Mouse (Mus musculus): ENCODE data around the gene Ccm2.

Gene Ccm2

DNA sequence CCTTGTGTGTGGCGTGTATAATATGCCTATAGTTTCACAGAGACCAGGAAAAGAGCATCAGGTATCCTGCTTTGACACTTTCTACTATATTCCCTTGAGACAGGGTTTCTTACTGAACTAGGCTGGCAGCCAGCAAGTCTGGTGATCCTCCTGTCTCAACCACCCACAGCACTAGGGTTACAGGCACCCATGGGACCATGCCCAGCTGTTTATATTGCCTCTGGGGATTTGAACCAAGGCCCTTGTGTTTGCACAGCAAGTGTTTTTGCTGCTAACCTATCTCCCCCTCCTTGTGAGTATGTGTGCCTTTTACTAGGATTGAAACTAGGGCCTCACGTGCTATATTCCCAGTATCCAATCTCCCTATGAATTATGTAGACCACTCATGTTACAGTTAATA, 34.9 kb downstream of the Ccm2 start:
- DNase-seq (ENCODE audit: low spot score in 2 of 2): no peak

GRCm38 (mm10) chr11:6585748-6586147, 39.1 kb downstream of the Ccm2 start:
- DNase-seq (ENCODE audit: low spot score in 2 of 2): no peak

GRCm38 (mm10) chr11:6586660-6587059, 40.0 kb downstream of the Ccm2 start:
- no peak for DNase-seq (ENCODE audit: low spot score in 2 of 2)

DNA sequence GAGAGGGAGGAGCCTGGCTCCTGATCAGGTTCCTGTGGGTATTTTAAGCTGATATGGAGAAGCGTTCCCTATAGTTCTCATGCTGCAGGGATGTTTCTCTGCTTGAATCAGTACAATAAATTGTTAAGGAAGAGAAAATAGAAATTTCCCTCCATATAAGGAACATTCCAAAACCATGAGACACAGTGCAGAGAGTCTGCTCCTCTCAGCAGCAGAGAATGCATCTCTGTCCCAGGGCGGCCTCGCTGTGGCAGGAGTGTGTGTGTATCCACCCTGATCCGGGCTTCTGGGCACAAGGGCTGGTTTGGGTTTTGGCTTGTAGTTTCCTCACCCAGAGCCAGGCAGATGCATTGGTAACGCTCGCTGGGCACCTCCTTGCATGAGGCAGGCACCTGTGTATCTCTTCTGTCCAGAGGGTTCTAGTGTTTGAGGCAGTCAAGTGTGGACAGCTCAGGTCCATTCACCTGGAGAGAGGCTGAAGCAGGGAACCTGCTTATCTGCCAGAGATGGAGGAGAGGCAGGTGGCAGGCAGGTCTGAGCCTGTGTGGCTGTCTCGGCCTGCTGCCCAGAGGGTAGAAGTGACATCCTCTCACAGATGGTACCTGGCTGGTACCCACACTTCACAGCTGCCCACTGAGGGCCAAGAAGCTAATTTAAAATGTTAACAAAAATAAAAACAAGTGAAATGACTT, 40.7 kb downstream of the Ccm2 start:
- no peak for DNase-seq (ENCODE audit: low spot score in 2 of 2)

DNA sequence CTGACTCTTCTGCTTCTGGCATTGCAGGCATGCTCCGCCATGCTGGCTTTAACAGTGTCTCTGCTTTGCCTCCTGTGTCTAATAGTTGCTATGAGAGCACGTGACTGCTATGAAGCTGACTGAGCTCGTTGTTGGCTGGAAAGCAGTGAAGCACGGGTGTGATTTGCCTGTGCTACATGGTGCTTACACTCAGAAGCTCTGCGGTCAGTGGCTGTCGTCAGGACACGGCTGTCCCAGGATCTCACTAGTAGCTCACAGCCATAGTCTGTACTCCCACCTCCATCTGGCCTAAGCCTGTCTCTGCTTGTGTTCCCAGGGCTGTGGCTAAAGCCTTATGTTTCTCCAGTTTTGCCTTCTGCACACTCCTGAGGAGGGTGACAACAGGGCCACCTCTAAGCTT, 41.6 kb downstream of the Ccm2 start:
- no peak for DNase-seq (ENCODE audit: low spot score in 2 of 2)

GRCm38 (mm10) chr11:6589838-6590237, 43.2 kb downstream of the Ccm2 start:
- no peak for DNase-seq (ENCODE audit: low spot score in 2 of 2)

GRCm38 (mm10) chr11:6590933-6591675, 44.4 kb downstream of the Ccm2 start:
- no peak for DNase-seq (ENCODE audit: low spot score in 2 of 2)

DNA sequence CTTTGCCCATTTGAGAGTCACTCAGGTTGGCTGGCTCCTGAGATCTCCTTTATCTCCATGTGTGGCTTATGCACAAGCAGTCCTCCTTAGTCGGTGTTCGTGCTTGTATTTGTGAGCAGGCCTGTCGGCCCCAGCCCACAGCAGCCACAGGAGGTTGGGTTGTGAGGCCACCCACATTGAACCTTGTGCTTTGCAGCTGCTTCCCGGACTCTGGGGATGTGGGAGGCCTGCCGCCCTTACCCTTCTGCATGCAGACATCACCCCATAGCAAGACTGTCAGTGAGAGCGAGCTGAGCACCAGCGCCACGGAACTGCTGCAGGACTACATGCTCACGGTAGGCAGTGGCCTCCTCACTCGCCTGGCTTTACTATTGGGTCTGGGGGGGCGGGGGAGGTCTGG, 46.7 kb downstream of the Ccm2 start:
- no peak for DNase-seq (ENCODE audit: low spot score in 2 of 2)

DNA sequence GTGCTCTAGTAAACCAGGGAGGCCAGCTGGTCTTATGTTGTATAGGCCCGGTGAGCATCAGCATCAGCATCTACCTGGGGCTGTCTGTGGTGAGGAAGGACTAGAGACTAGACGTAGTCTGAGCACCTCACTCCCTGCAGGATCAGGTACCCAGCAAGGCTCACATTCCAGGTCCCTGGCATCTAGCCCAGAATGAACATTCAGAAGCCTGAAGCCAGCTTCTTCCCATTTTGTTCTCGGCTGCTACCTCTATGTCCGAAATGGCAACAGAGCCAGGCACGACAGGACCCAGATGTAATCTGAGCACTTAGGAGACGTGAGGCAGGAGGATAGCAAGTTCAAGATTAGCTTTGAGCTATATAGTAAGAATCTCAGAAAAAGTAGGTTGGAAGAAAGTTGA, 48.2 kb downstream of the Ccm2 start:
- DNase-seq (ENCODE audit: low spot score in 2 of 2): no peak

DNA sequence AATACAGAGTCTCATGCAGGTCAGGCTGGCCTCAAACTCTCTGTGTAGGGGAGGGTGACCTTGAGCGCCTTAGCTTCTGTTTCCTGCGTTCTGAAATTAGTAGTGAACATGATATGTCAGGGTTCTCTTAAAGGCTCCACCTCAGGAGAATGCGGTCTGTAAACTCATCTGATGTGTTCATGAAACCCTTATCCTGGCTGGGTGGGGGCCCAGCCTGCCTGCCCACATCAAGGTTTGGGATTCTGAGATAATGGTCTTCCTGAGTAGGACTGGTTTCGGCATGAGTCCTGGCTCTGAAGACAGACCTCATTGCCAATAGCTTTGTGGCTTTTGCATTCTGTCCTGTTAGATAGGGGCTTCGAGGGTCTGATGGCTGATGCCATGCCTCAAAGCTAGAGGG, 48.7 kb downstream of the Ccm2 start:
- DNase-seq (ENCODE audit: low spot score in 2 of 2): no peak

DNA sequence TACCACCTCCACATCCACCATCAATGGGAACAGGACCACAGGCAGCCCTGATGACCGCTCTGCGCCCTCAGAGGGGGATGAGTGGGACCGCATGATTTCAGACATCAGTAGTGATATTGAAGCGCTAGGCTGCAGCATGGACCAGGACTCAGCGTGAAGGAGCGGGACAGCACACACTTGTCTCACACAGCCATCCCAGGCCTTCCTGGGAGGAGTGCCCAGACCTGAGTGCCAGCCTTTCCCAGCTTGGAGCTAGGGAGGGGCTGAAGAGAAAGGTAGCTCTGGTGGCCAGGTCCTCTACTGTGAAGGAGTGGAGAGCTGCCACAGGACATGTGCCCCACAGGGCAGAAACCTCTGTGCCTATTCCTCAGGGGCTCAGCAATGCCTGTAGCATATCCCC, 49.5 kb downstream of the Ccm2 start:
- DNase-seq (ENCODE audit: low spot score in 2 of 2): no peak

- DNase-seq (ENCODE audit: low spot score in 2 of 2): no peak
Measured at GRCm38 (mm10) chr11:6596616-6597015, 49.9 kb downstream of the Ccm2 start.

DNA sequence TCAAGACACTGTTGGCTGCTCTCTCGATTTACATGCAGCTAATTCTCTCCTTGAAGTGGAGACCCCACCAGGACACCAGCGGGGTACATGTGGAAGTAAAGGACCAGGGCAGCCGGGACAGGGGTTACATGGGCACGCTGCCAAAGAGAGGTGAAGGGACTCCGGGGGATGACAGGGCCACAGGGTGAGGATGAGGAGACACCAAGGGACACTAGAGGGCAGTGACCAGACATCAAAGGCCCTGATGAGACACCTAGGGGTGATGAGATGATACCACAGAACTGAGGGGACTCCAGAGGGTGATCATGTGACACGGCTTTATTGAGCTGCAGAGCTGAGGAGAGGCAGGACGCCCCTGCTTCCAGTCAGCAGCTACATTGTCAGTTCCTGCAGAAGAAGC, 50.8 kb downstream of the Ccm2 start:
- no peak for DNase-seq (ENCODE audit: low spot score in 2 of 2)

DNA sequence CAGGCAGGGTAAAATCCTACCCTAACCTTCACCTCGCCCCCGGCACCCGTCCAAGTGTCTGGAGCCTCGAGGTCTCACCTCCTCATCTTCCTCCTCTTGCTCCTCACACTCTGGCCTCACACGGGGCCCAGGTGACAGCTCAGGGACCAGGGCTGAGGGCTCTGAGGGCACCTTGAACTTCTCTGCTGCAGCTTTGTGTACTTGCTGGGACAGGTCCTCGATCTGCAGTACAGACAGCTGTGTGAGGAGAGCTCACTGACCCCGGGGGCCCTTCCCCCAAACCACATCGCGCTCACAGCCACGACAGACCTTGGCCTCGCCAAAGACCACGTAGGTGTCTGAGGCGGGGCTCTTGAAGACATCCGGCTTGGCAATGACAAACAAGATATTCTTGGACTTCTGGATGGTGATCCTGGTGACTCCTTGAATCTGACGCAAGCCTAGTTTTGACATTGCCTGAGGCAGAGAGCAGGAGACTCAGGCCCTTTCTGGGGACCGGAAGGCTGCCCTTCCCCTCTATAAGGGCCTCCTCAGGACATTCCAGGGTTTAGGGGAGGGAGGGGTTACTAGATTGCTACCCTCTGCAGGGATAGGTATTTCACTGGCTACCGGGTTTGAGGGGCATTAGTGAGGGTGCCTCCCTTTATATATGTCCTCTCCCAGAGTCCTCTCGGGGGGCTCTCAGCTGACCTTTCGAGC, 51.7 kb downstream of the Ccm2 start:
- no peak for DNase-seq (ENCODE audit: low spot score in 2 of 2)

GRCm38 (mm10) chr11:6599011-6599681, 52.5 kb downstream of the Ccm2 start:
- DNase-seq (ENCODE audit: low spot score in 2 of 2): no peak

DNA sequence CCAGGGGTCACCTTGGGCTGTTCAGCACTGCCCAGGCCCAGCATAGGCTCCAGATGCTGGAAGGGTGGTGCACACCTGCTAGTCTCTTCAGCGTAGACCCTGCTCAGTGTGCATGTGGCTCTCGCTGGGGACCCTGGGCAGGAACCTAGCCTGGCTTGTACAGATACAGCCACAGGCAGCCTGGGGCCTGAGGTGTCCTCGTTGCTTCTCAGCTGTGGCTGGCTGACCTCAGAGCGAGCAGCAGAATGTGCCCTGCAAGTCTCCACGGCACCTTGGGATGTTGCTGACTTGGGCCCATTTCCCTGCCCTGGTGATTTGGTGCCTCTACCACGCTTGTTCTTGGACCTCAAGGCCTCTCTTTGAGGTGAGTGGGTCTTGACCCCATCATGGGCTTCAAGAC, 53.1 kb downstream of the Ccm2 start:
- DNase-seq (ENCODE audit: low spot score in 2 of 2): no peak

- DNase-seq (ENCODE audit: low spot score in 2 of 2): no peak
Measured at GRCm38 (mm10) chr11:6600284-6600944, 53.7 kb downstream of the Ccm2 start.

DNA sequence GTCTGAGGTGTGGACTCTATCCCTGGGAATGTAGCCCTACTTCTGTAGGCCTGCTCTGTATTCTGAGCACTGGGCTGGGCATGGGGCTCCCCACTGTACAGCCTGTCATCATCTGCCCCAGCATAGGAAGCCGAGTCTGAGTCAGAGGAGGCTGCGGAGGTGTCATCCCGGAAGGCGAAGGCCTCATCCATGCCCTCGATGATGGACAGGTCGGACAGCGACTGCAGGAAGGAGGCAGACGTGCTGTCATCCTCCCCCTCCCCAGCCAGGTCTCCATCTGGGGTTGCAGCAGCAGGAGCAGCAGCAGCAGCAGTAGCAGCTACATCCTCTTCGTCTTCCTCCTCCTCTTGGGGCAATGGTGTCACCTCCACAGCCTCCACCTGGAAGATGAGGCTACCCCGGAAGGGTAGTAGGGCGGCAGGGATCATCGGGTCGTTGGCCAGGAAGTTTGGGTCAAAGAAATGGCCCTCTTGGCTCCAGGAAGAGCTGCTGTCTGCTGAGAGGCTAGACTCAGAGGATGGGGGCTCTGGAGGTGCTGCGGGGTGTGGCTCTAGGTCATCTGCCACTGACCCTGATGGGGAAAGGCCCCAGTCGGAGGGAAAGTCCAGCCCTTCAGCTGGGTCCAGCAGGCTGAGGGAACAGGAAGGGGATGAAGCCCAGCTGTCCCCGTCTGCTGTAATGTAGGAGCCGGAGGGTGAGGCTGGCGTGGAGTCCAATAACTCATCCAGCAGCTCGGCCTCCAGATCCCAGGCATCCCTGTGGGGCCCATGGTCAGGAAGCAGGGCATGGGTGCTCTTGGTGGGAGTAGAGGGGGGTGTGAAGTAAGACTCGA, 55.2 kb downstream of the Ccm2 start:
- DNase-seq (ENCODE audit: low spot score in 2 of 2): no peak

GRCm38 (mm10) chr11:6602662-6603061, 56.0 kb downstream of the Ccm2 start:
- DNase-seq (ENCODE audit: low spot score in 2 of 2): no peak

GRCm38 (mm10) chr11:6603224-6603623, 56.5 kb downstream of the Ccm2 start:
- no peak for DNase-seq (ENCODE audit: low spot score in 2 of 2)

Measured in thymus, postnatal 10 days (tissue).